Mouse (Mus musculus) heart, postnatal 4 days (tissue): ENCODE data around the gene Fblim1. TPM values are rescaled to one million over a fixed set of nuclear protein-coding genes. Genes with fewer than 3 reads are reported as not detected.

Experiments
- DNase-seq: peaks from one replicate; pipeline ENCODE4 v3.0.0; 2021
- total RNA-seq, 2 experiments: library from RNA; stranded (reverse); gene quantifications; 2 replicates each; pipeline ENCODE4 v1.2.3; 2021

The Fblim1 gene
- total RNA-seq, 2 experiments from 2014 or later: 122 to 145 TPM

DNA sequence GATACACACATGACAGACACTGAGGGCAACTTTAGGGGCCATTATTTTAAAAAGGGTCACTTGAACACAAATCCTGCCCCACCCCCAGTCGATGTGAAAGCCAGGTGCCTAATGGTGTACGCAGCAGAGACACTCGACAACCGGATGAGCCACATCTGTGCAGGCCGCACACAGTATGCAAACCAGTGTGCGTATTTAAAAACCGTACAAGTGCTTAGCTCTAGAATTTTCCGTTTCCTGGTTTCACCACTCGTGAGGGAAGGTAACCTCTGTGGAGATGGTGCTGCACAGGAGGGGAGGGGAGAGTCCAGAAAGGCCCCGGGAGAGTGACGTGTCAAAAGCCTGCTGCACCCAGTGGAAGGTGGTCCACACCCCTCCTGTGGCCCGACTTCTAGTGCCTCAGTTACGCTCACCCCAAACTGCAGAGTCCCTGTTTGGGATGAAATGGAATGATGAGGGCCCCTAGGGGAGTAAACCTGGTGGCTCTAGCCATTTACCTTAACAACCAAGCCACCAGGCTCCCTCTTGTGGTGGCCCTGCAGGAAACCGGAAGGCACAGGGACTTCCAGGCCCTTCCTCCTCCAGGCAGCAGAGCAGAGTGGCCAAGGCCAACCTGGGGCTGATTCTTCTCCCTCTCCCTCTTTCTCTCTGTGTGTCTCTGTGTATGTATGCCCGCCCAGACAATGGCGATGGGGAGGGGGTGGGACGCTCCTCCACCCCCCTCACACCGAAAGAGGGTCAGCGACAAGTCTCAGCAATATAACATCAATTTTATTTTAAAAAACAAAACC, 19.3 kb upstream of the Fblim1 start:
- peak; percentile 61 for DNase-seq

DNA sequence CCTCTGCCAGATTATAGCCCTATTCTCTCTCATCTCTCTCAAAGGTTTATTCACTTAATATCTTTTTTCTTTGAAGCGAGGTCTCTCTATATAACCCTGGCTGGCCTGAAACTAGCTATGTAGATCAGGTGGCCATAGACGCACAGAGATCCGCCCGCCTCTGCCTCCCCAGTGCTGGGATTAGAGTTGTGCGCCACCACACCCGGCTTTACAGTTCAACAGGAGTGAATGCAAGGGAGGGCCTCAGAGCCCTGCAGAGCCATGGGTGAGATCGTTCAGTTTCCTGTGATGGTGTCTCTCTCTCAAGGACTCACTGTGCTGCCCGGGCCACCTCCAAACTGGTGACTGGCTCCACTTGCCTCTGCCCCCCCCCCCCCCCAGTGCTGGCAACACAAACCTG, 18.2 kb upstream of the Fblim1 start:
- no peak for DNase-seq

DNA sequence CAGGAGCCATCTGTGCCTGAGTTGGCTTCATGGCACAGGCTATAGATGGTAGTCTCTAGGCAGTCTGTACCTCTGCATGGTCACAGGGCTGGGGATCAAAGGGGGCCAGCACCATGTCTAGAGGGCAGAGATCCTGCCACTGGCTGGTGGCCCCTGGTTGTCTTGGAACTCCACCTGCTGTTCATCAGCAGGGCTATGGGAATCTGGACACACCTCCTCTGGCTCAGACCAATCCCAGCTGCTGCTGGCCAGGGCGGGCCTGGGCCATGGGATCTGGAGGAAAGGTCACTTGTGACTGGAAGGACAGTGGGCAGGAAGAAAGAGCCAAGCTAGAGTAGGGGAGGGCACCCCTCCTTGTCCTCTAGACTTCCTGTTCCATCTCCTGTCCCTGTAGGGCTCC, 17.8 kb upstream of the Fblim1 start, which contains the start of gene Slc25a34:
TSS of gene Slc25a34 (minus strand) at position 156 of the 400 bp plus-strand sequence.
- peak; percentile 83 for DNase-seq

DNA sequence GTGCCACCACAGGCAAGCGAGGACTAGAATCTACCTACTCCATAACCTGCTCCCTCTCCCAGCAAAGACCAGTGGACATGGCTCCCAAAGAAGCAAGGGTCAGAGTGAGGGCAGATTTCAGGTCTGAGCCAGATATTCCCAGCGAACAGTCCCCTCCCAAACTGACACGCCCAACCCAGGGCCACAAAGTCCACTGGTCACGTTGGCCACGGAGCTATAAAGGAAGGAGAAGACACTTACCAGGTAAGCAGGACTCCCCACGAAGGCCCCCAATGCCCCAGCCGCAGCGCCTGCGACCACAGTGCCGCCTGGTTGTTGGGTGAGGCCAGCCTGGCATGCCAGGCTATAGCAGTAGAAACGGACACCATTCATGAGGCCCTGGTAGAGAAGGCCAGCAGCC, 17.1 kb upstream of the Fblim1 start:
- DNase-seq: no peak

DNA sequence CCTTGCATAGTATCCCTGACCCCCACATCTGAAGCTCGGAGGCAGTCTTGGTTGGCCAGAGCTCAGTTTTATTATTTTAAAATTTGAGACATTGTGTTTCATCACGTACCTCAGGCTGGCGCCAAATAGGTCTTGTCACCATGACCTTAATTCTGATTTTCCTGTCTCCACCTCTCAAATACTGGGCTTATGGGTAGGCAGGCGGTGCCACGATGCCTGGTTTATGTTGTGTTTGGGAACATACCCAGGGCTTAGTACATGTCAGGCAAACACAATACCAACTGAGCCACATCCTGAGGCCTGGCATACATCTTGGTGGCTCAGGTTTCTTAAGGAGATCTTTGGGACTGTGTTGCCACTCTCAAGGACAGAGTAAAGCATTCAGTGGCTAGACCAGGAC, 16.7 kb upstream of the Fblim1 start:
- no peak for DNase-seq

DNA sequence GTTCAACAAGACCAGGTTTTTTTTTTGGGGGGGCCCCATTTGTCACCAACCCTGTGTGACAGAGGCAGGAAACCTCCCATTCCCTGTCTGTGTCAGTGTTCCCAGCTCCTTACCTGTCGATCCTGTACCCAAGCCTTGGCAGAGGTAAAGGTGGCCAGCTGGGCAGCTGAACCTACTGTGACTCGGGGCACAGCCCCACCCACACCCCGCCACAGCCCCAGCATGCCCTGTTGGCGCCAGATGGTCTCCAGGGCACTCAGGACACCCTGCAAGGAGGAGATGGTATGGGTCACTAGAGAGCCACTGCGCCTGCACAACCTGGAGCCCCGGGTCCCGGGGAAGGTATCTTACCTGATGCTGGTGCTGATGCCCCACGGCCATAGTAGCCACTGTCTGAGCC, 16.2 kb upstream of the Fblim1 start:
- no peak for DNase-seq

DNA sequence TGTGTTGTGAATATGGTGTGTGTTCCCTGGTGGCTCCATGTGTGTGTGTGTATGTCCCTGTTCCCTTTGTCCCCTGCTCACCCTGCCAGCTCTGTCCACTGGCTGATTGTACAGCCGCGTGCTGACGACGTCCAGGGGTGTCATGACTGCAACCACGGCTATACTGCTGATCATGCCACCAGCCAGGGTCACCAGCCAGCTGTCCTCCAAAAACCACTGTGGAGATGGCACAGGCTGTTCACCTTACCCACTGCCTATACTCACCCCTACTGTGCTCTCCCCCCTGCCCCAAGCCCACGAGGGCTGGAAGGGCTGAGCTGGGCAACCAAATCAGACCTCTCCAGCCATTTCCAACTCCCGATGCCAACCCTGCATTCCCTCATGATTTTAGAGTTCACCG, 15.4 kb upstream of the Fblim1 start:
- DNase-seq: no peak

DNA sequence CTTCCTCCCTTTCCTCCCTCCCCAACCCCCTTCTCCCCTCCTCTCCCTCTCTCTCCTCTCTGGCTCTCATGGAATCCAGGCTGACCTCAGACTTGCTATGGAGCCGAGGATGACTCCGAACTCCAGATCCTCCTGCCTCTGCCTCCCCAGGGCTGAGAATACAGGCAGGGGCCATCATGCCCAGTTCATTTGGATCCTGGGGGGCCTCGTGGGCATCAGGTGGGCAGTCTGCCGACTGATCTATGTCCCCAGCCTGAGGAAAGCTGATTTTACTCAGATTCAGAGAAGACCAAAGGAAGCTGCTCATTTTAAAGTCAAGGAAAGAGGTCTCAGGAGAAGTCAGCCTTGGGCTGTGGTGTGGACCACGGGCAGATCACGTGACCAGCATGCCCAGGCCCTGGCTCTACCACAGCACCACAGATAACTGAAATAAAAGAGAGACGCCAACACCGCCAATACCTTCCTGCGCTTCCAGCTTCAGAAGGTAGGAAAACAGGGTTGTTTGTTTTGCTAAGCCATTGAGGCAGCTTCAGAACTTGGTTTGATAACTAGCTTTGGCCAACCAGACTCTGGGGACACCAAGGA, 13.5 kb upstream of the Fblim1 start:
- DNase-seq: no peak

DNA sequence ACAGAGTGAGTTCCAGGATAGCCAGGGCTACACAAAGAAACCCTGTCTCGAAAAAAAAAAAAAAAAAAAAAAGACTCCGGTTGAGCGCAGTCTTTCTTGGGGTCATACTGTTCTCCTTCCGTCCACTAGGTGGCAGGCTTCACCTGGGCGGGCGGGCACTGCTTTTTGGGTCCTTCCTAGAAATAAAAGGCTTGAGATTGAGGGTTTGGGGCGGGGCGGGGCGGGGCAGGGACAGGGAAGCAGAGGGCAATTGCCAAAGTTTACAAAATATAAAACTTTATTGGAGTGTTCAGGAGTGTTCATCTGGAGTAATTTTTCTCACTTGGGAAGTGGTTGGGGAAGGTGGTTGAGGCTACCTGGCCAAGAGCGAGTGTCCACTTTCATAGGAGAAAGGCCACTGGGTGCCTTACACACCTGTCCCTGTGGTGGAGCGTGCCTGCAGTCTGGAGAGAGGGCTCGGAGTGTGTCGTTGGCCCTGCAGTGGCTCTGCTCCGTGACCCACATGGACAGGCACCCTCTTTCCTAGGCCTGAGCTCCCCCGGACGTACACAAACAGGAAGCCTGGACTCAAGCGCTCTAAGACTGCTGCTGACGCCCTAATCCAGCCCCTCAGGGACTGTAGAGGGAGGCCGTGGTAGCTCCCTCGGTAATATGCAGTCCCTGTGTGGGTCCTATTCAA, 12.8 kb upstream of the Fblim1 start, which contains the start of gene Tmem82:
TSS of gene Tmem82 (minus strand) at position 69 of the 679 bp plus-strand sequence.
- peak; percentile 79 for DNase-seq

DNA sequence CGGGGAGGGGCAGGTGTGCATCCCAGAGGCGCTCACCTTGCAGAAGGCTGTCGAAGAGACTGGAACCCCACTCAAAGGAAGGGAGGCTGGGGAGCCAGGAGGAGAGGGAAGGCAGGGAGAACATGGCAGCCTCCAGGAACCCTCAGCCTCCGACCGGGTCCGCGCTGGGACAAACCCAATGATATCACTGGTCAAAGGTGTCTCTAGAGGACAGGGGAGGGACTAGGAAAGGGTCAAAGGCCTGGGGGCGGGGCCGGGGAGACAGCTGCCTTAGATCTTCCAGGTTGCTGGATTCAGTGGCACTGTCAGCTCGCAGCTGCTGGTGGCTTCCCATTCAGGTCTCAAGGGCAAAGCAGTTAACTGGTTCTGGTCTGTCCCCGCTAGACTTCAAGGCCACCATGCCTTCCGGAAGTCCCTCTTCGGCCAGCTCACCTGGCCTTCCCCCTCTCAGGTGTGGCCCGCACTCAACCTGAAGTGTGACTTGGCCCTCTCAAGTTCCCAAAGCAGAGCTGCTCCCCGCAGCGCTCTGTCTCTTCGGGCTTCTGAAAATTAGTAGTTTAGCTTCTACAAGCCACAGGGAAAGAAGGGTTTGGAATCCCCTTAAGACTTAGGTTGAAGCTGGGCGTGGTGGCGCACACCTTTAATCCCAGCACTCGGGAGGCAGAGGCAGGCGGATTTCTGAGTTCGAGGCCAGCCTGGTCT, 12.1 kb upstream of the Fblim1 start:
- DNase-seq: no peak

DNA sequence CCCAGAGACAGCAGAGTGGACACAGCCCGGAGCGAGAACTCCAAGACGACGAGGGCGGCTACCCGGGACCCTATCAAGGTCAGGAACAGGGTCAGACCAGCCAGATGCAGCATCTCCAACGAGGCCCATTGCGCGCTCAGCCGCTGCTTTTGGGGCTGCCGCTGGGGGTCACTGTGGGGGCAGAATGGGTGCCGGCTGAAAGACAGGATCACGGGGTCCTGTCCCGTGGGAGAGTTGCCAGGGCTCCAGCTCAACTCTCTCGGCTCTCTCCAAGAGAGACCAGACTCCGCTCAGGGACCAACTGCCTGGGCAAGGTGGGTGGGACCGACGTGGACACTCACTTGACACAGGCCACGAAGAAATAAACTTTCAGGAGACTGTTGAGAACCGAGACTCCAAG, 11.4 kb upstream of the Fblim1 start:
- DNase-seq: peak; percentile 90

DNA sequence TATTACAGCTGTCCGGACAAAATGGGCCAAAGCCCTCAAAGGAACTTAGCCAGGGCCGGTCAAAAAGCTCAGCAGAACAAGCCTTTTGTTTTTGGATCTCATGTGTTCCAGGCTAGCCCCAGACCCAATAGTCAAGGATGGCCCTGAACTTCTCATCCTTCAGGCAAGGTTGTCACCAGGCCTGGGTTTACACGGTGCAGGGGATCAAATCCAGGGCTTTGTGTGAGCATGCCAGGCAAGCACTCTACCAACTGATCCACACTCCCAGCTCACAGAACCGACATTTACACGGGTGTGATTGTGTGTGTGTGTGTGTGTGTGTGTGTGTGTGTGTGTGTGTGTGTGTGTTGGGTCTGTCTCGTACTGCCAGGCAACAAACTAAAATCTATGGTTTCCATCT, 10.9 kb upstream of the Fblim1 start:
- DNase-seq: no peak

DNA sequence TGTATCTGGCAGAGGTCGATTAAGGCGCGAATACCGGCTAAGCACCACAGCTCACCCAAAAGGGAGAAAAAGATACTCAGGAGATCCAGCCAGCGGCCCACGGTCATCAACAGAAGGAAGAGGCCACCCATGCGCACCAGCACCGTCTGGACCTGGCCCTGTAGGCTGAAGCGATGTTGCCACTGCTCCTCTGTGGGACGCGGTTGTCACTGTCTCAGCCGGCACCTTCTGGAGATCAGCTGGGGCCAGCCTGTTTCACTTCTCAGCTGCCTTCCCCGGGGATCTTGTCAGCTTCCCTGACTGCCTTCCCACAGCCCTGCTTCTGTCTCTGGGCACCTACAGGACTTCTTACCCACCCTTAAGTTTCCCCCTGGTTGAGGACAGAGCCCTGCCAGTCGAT, 9.1 kb upstream of the Fblim1 start:
- no peak for DNase-seq

DNA sequence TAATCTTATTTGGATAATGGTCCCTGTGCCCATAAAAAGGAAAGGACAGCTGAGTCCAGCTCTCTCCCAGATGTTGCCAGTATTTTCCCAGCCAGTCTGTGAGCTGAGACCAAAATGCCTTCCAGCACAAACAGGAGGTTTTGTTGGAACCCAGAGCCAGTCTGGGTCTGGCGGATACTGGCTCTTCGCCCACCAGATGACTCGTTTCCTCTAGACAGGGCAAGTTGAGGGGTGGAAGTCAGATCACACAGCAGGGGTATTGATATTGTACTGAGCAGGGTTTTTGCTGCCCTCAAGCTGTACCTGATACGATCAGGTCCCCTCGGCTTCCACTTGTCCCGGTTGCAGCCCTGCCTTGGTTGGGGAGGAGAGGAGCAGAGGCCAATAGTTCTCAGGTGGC, 3.6 kb upstream of the Fblim1 start:
- peak; percentile 70 for DNase-seq

DNA sequence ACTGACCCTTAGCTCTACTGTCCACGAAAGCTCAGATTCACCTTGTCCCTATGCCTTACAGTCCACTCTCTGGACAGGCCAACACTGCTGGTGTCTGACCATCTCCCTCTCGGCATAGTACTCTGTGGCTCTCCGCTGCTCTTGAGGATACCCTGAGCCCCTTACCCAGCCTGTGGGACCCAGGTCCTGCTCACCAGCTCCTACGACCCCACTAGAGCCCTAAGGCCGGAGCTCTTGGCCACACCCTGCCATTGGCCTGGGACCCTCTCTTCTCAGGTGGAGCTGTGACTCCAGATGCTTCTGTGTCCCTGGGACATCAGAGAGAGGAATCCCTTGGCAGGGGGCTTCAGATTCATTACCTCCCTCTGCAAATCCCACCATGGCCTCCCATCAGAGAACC, 475 bp downstream of the Fblim1 start:
- no peak for DNase-seq

DNA sequence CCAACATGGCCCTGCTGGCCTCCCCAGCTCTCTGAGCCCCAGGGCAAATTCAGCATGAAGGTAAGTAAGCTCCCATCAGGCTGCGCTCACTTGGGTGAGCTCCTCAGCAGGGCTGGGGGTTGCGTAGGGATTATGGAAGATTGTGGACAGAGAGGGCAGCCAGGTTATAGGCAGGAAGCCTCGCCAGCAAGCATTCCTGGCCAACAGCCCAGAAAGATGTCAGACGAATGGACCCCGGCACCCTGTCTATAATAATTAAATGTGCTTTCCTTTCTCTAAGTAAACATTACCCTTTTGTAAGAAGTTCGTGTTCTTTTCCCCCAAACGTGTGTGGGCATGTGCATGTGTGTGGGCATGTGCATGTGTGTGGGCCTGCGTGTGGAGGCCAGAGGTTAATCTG, 1.4 kb downstream of the Fblim1 start:
- DNase-seq: peak; percentile 77

DNA sequence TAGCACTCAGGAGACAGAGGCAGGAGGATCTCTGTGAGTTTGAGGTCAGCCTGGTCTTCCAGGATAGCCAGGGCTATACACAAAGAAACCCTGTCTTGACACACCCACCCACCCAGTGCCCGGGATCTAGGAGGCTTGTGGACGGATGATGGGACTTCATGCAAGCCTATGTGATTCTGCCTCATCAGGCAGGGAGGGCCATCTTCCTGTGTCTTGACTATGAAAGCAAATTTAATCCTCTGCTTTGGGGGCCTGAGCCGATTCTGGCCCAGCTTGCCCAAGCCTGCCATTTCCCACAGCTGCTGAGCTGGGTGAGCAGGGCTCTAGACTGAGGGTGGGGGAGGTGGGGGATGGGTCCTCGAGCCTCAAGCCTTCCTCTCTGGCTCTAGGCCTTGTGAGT, 2.0 kb downstream of the Fblim1 start:
- no peak for DNase-seq

DNA sequence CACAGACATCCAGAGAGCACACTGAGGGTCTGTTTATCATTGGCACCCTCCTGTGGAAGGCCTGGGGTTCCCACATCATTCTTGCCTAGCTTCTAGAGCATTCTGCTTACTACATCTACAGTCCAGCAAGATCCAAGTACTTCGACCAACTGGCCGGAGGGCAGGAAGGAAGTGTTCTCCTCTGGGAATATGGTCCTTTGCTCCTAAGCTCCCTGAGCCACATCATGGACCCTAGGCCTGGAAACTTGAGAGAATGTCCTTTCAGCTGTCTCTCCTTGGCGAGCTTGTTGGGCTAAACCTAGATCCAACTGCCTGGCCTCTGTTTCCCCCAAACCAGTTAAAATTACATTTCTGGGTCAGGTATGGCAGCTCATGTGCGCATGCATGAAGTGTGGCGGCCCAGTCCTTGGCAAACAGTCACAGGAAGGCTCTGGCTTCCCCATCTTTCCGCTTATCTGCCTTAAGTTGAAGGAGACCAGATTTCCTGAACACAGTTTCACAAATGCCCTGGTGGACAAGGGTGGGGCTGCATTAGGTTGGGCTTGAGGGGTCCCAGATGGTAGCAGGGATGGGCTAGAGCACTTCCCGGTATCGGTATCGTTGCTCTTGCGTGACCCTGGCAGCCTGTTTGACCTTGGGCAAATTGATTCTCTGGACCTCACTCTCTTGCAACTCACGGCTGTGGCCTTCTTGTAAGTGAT, 3.2 kb downstream of the Fblim1 start:
- DNase-seq: peak; percentile 46

DNA sequence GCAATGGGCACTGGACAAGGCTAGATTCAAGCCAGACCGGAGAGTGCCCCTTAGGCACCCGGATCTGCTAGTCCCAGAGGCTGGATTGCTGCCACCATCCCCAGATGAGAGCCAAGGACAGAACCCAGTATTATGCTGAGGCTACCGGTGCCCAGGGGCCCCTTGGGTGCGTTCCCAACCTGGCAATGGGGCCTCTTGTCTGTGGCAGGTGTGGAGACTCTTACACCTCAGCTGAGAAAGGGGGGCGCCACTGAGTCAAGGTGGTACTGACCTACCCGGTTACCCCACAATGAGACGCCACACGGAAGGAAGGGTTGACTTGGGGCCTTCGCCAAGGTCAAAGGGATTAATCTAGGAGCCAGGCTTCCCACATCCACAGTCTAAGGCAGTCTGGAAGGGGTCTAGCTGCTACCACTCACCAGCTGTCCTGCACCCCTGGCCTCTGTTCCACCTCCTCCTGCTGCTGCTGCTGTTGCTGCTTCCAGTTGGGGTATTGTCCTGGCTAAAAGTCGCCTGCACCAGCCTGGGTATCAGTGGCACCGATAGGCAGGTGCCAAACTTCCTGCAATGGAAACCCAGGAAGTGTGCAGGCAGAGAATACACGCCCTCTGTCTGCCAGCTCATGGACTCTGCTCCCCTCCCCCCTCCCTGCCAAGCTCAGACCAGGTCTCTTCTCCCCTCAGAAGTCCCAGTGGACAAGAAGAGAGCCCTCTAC, 4.6 kb downstream of the Fblim1 start:
- DNase-seq: no peak

DNA sequence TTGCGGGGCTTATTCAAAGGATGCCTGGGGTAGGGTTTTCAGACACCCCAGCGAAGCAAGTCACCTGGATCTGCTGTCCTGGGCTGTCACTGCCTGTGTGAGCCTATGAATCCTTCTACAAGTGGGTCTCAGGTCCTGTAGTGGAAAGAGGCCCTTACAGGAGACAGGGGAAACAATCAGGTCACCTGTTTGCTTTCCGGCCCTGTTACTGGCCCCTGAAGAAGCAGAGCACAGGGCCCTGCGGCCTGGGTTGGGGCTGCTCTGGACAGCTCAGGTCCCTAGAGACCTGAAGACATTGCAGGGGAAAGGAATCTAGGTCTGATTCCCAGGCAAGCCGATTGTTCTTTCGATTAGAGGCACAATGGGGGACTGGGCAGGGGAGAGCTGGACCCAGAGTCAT, 5.5 kb downstream of the Fblim1 start:
- DNase-seq: no peak

DNA sequence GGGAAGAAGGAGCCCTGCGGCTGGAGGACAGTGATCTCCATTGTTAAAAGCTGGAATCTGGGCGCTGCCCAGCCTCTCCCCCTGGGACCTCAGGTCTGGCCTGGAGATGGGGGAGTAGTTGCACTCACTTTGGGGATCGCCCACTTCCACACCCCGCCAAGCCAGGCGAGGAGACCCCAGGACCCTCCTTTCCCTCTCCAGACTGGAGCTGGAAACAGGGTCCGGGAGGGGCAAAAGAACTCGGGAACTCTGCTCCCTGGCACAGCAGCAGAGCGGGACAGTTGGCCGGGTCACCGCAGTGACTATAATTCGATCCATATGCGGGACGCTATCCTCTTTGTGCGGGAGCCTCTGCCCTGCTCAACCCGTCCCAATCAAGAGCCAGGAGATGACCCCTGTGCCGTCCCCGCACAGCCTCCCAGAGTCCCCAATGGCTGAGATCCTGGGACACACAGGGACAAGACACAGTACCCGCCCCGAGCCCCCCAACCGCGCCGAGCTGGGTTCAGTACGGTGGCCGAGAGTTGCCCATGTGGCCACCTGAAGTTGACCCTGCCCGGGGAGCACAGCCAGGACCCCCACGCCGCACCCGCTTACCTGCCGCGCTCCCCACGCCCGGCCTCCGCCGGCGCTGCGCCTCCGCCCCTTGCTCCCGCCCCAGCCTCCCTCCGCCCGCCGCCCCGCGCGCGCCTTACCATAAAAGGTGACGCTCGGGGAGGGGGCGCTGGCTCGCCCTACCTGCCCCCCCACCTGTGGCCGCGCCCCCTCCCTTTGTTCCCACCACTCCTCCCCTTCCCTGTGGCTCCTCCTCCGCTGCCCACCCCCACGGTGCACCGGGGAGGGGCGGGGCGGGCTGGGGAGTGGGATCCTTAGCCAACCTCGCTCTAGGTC, 6.4 kb downstream of the Fblim1 start:
- DNase-seq: peak; percentile 68
